Mouse (Mus musculus) hindlimb bud, embryonic 11.5 days (tissue): ENCODE data around the gene Cldn34b1.
"Not testable (repeated sequence)": the region's sequence is repeated elsewhere in the genome, so short reads cannot be mapped to it uniquely, and the experiment has no call there.

Experiments used
- DNase-seq: peaks from one replicate; pipeline ENCODE4 v3.0.0-alpha.2; 2012; ENCODE audit warnings: low read depth, low spot score; ENCODE audit errors: extremely low spot score

Cldn34b1 gene

DNA sequence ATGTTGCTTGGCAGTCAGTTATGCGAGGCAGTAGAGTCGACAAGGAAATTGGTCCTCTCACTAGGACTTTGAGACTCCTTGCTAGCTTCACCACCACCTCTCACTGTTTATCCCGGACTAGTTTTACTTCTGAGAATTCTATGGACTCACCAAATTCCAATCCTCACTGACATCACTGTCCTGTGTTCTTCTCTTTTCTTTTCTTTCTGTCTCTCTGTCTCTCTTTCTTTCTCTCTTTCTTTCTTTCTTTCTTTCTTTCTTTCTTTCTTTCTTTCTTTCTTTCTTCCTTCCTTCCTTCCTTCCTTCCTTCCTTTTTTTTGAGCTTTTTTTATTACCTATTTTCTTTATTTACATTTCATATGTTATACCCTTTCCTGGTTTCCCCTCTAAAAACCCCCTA, at the start of gene Cldn34b1:
Gene Cldn34b1 (minus strand): TSS at position 101 of the 400 bp plus-strand sequence.
- not testable (repeated sequence) for DNase-seq

DNA sequence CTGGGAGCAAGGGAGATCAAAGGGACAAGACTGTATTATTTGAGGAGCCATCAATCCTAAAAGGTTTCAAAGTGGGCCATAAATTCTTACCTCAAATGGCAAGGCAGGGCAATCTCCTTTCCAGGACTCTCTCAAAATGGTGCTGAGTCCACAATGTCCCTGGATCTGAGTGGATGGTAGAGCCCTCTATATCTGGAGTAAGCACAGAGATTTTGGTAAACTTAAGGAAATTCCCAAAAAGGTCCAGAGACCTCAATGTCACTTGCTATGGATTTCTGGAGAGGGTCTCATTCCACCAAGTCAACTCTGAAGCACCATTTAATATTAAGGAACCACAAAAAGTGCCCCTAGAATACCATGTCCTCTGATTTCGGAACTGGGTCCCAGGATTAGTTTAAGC, 45.8 kb upstream of the Cldn34b1 start, which contains the start of gene Magea6:
Gene Magea6 (minus strand): TSS at position 101 of the 400 bp plus-strand sequence.
- DNase-seq, result not testable (repeated sequence)
